Mouse (Mus musculus): ENCODE measurements at regions not wholly inside any gene's neighbourhood (a gene's known extent, or its start where the extent isn't known, plus 50 kb on each side); places are given as distances from the start of the nearest gene placed in this dataset.

GRCm38 (mm10) chr3:50813760-50814400 is 370.5 kb upstream of the Slc7a11 start:
- no peak for DNase-seq (ENCODE audit: low spot score)

DNA sequence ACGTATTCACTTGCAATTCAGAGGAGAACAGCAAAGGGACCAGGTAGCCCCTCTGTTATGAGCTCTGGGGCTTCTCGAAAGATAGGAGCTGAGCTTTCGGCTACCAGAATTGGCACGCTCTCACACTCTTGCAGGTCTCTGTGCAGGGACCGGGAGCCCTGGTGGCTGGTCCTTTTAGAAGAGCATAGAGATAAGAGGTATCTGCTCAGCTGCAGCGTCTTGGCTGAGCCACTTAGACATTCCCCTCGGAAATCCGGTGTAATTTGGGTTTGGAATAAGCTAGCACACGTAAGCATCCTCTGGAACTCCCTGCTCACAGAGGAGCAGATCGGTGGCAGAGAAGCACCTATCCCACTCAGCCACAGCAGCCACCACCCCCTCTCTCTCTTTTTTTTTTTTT is 372.3 kb upstream of the Slc7a11 start:
- no peak for DNase-seq (ENCODE audit: low spot score)

GRCm38 (mm10) chr3:50816479-50816878 is 373.1 kb upstream of the Slc7a11 start:
- no peak for DNase-seq (ENCODE audit: low spot score)

DNA sequence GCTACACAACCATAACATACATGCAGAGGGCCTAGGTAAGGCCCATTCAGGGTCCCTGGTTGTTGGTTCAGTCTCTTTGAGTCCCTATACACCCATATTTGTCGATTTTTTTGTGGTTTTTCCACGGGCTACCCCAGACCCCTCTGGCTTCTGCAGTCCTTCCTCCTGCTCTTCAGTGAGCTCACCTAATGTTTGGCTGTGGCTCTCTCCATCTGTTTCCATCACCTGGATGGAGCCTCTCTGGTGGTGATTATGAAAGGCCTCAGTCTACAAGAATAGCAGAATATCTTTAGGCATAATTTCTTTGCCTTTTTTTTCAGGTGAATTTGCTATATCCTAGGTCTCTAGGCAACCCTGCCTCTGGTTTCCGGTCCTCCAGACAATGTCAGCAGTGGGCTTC is 373.9 kb upstream of the Slc7a11 start:
- no peak for DNase-seq (ENCODE audit: low spot score)

GRCm38 (mm10) chr3:50820776-50821175 is 377.4 kb upstream of the Slc7a11 start:
- no peak for DNase-seq (ENCODE audit: low spot score)

GRCm38 (mm10) chr3:50825534-50826423 is 382.4 kb upstream of the Slc7a11 start:
- no peak for DNase-seq (ENCODE audit: low spot score)

DNA sequence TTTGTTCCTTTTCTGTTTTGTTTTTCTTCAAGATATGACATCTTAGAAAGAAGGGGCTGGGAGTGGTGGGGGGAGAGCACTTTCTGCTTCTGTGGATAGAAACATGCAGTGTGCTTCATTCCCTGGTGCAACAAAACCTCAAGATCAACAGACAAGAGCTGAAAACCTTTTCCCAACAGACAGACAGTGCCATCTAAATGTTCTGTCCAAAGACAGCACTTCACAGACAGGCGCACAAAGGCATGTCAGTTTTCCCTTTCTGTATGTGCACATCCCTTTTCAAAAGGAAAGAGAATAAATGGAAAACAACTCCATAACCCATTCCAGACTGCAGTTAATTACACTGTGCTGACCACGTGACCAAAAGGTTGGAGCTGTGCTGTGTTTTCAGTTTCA is 383.0 kb upstream of the Slc7a11 start:
- no peak for DNase-seq (ENCODE audit: low spot score)

- no peak for DNase-seq (ENCODE audit: low spot score)
Measured at GRCm38 (mm10) chr3:50829211-50829610, 385.8 kb upstream of the Slc7a11 start.

DNA sequence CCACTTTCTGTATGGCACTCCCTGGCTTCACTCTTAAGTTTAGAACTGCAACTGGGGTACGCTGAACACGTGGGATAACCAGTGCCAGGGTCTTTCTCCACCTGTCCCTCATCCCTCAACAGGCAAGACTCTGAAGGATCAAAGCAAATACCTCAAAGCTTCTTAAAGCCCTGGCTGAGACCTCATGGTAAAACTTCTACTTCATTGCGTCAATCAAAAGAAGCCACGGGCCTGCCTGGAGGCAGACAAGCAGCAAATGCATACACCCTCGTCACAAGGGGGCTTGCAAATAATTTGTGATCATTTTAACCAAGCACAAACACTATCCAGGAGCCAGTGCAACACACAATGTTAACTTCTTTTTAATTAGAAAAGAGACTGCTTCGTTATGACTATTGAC is 387.0 kb upstream of the Slc7a11 start:
- DNase-seq (ENCODE audit: low spot score): no peak

GRCm38 (mm10) chr3:50830926-50831325 is 387.5 kb upstream of the Slc7a11 start:
- DNase-seq (ENCODE audit: low spot score): no peak

DNA sequence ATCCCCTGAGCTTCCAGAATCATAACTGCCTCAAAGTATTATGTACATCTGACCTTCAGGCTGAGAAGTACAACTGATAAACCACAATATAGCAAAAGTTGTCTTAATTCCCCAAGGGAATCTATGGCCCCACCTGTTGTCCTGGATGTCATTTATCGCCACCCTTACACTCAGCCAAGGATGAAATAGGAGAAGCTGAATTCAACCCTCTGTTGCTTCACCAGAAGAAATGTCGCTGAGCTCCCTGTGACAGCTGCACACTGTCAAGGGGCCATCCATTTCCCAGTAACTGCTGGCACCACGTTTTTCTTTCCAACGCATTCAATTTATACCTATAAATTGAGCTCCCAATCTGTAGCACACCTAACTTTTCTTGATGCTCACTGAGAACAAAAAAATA is 382.0 kb upstream of the Noct start:
- no peak for DNase-seq (ENCODE audit: low spot score)

GRCm38 (mm10) chr3:50844835-50845301 is 379.4 kb upstream of the Noct start:
- no peak for DNase-seq (ENCODE audit: low spot score)

GRCm38 (mm10) chr3:50845311-50845710 is 378.9 kb upstream of the Noct start:
- DNase-seq (ENCODE audit: low spot score): no peak

DNA sequence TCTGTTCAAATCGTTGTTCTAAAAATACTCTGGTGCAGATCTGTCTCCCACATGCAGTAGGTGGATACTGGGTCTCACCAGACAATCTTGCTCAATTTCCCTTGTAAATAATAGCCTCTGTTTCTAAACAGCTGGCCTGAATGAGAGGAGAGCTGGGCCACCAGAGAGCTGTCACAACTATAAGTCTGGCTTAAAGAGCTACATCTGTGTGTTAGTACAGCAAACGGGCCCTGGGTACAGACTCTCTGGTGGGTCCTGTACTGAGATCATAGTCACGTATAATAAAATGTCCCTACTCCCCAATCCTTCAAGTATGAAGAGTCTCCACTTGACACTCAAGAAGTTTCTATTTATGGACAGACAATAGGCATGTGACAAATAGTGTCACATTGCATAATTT is 375.7 kb upstream of the Noct start:
- no peak for DNase-seq (ENCODE audit: low spot score)

DNA sequence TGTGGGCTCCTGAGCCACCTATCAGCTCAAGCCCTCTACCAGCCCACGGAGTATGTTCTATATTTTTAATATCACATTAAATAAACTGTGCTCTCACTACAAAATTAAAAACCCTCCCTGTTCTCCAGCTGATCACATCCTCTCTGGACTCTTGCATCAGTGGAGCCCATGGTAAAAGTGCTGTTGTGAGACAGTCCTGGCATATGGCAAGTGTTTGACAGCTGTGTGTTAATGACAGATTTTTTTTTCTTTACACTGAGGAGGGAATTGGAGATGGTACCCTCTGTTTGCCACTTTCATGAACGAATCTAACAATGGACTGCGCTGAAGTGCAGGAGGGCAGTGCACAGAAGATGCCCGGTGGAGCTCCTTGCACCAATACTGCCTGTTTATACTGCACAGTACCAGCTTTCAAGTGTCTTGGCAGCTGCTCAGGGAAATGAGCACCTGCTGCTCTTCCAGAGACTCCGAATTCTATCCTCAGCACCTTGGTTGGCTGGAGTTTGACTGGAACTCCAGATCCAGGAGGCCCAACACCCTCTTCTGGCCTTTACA is 373.1 kb upstream of the Noct start:
- no peak for DNase-seq (ENCODE audit: low spot score)

DNA sequence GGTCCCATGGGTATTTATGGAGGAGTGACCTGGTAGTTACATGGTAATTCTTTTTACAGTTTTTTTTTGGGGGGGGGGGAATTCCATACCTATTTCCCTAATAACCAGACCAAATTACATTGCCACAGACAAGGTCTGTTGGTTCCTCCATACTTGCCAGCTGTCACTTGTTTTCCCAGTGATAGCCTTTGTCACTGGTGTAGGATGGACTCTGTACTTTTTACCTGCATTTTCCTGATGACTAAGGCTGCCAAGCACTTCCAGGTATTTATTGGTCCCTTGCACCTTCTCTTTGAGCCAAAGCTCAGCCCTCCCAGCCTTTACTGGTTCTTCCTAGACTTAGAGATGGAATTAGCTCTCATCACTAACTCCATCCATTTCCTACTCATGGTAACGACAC is 357.1 kb upstream of the Noct start:
- DNase-seq (ENCODE audit: low spot score): no peak

DNA sequence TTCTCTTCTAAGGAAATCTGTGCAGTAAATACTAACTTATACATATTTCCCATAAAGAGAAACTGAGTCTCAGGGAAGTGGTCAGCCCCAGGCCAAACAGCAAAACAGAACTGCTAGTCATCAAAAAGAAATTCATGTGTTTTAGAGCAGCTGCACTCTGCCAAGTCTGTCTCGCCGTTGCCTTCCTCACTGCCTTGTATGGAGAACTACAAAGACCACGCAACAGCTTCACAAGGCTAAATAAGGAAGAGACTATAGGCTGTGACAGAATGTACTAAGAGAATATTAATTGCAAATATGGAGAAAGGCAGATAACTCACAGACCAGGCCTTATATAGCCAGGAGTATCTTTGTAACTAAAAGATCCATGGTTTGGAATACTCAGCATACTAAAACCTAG is 355.0 kb upstream of the Noct start:
- no peak for DNase-seq (ENCODE audit: low spot score)

DNA sequence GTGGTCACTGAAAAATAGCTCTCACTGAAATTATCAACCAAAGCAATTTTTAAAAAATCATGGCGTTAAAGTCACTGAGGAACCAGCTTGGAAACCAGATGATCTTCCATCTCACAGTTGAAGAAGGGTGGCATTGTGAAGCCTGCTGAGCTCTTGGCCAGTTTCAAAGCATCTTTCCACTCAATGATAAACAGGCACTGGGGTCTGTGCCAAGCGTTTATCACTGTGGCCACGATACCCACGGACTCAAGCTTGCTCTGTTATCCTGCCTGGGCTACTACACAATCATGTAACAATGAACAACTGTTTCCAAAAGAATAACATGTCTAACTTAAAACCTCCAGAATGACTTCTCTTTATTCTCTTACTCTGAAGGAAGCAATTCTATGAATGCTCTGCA is 345.2 kb upstream of the Noct start:
- no peak for DNase-seq (ENCODE audit: low spot score)

DNA sequence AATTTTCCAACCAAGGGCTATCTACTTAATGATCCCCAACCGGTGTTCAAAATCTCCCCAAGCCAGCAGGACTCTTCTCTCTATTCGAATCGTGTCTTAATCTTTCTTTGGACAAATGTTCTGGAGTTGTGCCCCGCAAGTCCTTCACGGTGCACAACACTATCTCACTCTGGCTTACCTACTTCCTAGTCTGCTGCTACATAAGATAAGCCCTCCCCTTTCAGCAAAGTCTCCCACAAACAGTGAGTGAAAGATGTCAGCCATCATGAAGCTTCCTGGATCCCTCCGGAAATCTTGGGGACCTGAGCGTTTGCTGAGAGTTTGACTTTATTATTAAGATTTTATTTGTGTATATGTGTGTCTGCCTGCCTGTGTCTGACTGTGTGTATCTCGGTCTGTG is 344.7 kb upstream of the Noct start:
- DNase-seq (ENCODE audit: low spot score): no peak

DNA sequence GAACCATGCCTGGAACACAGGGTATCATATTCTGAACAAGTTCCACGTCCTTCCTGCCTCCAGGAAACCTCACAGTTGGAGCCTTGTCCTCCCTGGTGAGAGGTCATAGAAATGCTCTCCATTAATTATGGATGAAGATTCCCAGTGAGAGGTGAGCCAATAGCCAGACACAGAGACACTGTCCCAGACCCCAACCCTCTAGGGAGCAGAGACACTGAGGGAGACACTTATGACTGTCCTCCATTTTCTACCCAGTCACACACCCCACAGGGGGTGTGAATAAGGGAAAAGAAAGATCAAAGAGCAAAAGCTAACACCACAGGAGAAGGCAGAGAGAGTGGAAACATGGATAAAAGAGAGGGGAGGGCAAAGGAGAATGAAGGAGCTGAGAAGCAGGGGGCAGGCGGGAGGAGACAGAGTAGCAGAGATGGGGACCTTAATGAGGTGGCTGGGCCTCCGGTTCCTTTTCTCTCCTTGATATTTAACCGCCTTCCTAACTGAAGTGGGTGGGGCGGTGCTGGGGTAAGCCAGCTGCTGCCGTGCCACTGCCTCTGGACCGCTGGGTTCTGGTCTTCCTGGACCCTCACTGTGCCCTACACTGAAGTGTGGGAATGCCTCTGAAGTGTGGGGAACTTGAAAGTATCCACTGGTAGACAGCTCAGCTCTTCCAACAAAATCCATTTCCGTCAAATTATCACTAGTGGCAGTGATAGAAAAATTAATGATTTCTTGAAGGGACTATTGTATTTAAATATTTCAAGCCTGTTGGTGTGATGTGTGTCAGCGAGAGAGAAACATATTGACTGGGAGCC is 342.6 kb upstream of the Noct start:
- no peak for DNase-seq (ENCODE audit: low spot score)

DNA sequence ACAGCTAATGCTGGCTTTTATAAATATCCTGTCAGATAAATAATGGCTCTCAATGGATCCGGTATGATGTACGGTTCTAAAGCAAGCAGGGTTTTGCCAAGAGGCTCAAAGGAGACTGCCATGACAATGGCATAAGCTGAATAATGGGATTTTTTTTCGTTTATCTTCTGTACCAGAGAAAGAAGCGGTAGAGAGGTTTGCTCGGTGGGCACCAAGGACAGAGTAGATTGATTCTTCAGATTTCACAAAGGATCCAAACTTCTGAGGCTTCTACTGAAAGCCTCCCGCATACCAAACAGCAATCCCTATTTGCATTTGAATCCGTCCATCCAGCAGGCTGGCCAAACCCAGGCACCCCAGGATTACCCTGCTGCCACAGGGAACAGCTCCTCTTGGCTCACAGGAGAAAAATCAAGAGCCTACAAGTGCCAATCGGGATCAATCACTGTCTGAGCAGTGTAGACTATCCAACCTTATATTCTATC is 342.0 kb upstream of the Noct start:
- no peak for DNase-seq (ENCODE audit: low spot score)

- no peak for DNase-seq (ENCODE audit: low spot score)
Measured at GRCm38 (mm10) chr3:50886336-50886735, 337.9 kb upstream of the Noct start.

Measured in yolk sac, embryonic 10.5 days (tissue).